Mouse (Mus musculus): ENCODE measurements at regions not wholly inside any gene's neighbourhood (a gene's known extent, or its start where the extent isn't known, plus 50 kb on each side); places are given as distances from the start of the nearest gene placed in this dataset.

- H3K27me3 ChIP-seq (replicated peaks) = no peaks in the 10 kb centered on the region
- no peak overlapping the region for H3K9ac ChIP-seq
- WGBS = 72% methylated on average over 6 of the region's 6 CpGs
- H3K4me1 ChIP-seq = peaks cover 6% of the 10 kb centered on the region
- H3K27ac ChIP-seq (replicated peaks) = no peak overlapping the region
- H3K4me2 ChIP-seq = no peak overlapping the region
- no peaks in the 10 kb centered on the region for H3K36me3 ChIP-seq
- no peak for ATAC-seq (ENCODE audit: extremely low read depth, insufficient number of reproducible peaks, low FRiP score, low TSS enrichment)
- peaks cover 3% of the 10 kb centered on the region for H3K9me3 ChIP-seq
- no peak overlapping the region for H3K4me3 ChIP-seq
These were observed 1183.0 kb downstream of the 4930447A16Rik start for GRCm38 (mm10) chr15:38608207-38608870.

GRCm38 (mm10) chr15:38609522-38609921, 1184.2 kb downstream of the 4930447A16Rik start:
- no peak overlapping the region for H3K9ac ChIP-seq
- no peaks in the 10 kb centered on the region for H3K36me3 ChIP-seq
- no peak for ATAC-seq (ENCODE audit: extremely low read depth, insufficient number of reproducible peaks, low FRiP score, low TSS enrichment)
- H3K4me1 ChIP-seq = peaks cover 6% of the 10 kb centered on the region
- no peak overlapping the region for H3K4me2 ChIP-seq
- 77% methylated on average over 4 of the region's 4 CpGs for WGBS
- no peaks in the 10 kb centered on the region for H3K27me3 ChIP-seq (replicated peaks)
- H3K4me3 ChIP-seq = no peak overlapping the region
- no peak overlapping the region for H3K27ac ChIP-seq (replicated peaks)
- peaks cover 4% of the 10 kb centered on the region for H3K9me3 ChIP-seq

Data from heart, embryonic 13.5 days (tissue).